Mouse (Mus musculus) hindbrain, postnatal 0 days (tissue): ENCODE data around the gene A030005K14Rik. TPM values are rescaled to one million over a fixed set of nuclear protein-coding genes. Genes with fewer than 3 reads are reported as not detected.
A peak's percentile ranks its signal among the peaks of the same experiment; 100 is the strongest.

Source experiments
- ATAC-seq: fragments of 200-750 bp; cut with Nextera tagmentation; 2 replicates; pipeline ENCODE4 v1.8.0; 2017; ENCODE audit warnings: mild to moderate bottlenecking, moderate TSS enrichment, moderate library complexity
- DNase-seq: peaks from one replicate; pipeline ENCODE4 v3.0.0-alpha.2; 2015; ENCODE audit warnings: low spot score
- H3K27ac ChIP-seq: fragments of 300-500 bp; sonication (generic); 2 replicates; pipeline ENCODE4 v1.5.1; 2014; ENCODE audit warnings: mild to moderate bottlenecking
- H3K27me3 ChIP-seq: fragments of 300-500 bp; sonication (generic); 2 replicates; pipeline ENCODE4 v1.6.1; 2014; ENCODE audit warnings: low read length, mixed read lengths; ENCODE audit not compliant: insufficient read depth
- H3K36me3 ChIP-seq: fragments of 300-500 bp; sonication (generic); 2 replicates; pipeline ENCODE4 v1.6.1; 2014; ENCODE audit warnings: low read length, mixed read lengths; ENCODE audit not compliant: insufficient read depth
- H3K4me1 ChIP-seq: fragments of 300-500 bp; sonication (generic); 2 replicates; pipeline ENCODE4 v1.6.1; 2014; ENCODE audit warnings: antibody characterized with exemption, low read length, mixed read lengths; ENCODE audit not compliant: insufficient read depth
- H3K4me2 ChIP-seq: fragments of 300-500 bp; sonication (generic); 2 replicates; pipeline ENCODE4 v1.6.1; 2014; ENCODE audit warnings: low read depth, mild to moderate bottlenecking, low read length, moderate library complexity, mixed read lengths
- H3K4me3 ChIP-seq: fragments of 300-500 bp; sonication (generic); 2 replicates; pipeline ENCODE4 v1.5.1; 2014; ENCODE audit warnings: low read length
- H3K9ac ChIP-seq: fragments of 300-500 bp; sonication (generic); replicated peaks from 2 replicates; pipeline ENCODE4 v1.6.1; 2014; ENCODE audit warnings: mild to moderate bottlenecking, low read length, moderate library complexity, mixed read lengths
- H3K9me3 ChIP-seq: fragments of 300-500 bp; sonication (generic); 2 replicates; pipeline ENCODE4 v1.6.1; 2016; ENCODE audit warnings: low read length, mixed read lengths
- CTCF ChIP-seq: IDR thresholded peaks from 2 replicates; pipeline ENCODE4 v1.5.1; 2016; ENCODE audit warnings: antibody characterized with exemption, control low read depth, low read depth
- WGBS: fragments of 180-500 bp; shearing (Covaris S2); extraction: QIAGEN DNeasy Blood & Tissue Kit; methylation state at CpG from one replicate; pipeline ENCODE4 v1.1.7; 2014; 5-methylcytosine and 5-hydroxymethylcytosine counted together
- polyA plus RNA-seq: library from polyadenylated mRNA; unstranded; fragments of >200 nt; fragmentation: Nextera tagmentation; extraction: Ambion mirVana; gene quantifications from 2 replicates; pipeline ENCODE4 v1.2.1, GENCODE M21; 2015
- total RNA-seq: library from RNA; depleted of rRNA; stranded (reverse); fragments of >200 nt; gene quantifications from 2 replicates; pipeline ENCODE4 v1.2.3, GENCODE M21; 2014

The A030005K14Rik gene
- total and polyA plus RNA-seq, 2 experiments from 2014 or later = not detected

GRCm38 (mm10) chr1:83064851-83065250 is 5.7 kb upstream of the A030005K14Rik start:
- ATAC-seq = no peak
- Histone ChIP-seq H3K4me2 (no peak overlapping the region), H3K27ac (no peak overlapping the region), H3K4me1 (no peaks in the 10 kb centered on the region), H3K9ac (no peak overlapping the region), H3K27me3 (no peaks in the 10 kb centered on the region), H3K9me3 (no peaks in the 10 kb centered on the region), H3K36me3 (no peaks in the 10 kb centered on the region), H3K4me3 (no peak overlapping the region)
- peak; percentile 68 for DNase-seq
- peak; percentile 67 for TF ChIP-seq CTCF
- 28% methylated on average over 3 of the region's 3 CpGs for WGBS

GRCm38 (mm10) chr1:83060643-83061042 is 1.5 kb upstream of the A030005K14Rik start, which contains the start of gene Krtap28-13:
Gene Krtap28-13, plus strand, starts transcription at chr1:83060930.
- no peak for TF ChIP-seq CTCF
- Histone ChIP-seq H3K9me3 (no peaks in the 10 kb centered on the region), H3K27me3 (no peaks in the 10 kb centered on the region), H3K9ac (no peak within 1 kb of the TSS), H3K4me1 (no peaks in the 10 kb centered on the region), H3K4me3 (no peak within 1 kb of the TSS), H3K27ac (no peak within 1 kb of the TSS), H3K36me3 (no peaks in the 10 kb centered on the region), H3K4me2 (no peak within 1 kb of the TSS)
- 78% methylated on average over 4 of the region's 4 CpGs for WGBS
- DNase-seq = no peak
- no peak for ATAC-seq

- no peak overlapping the region for H3K27ac ChIP-seq
- H3K27me3 ChIP-seq = no peaks in the 10 kb centered on the region
- H3K4me2 ChIP-seq = no peak overlapping the region
- TF ChIP-seq CTCF = no peak
- H3K4me1 ChIP-seq = no peaks in the 10 kb centered on the region
- H3K4me3 ChIP-seq = no peak overlapping the region
- WGBS = 65% methylated on average over 1 of the region's 1 CpGs
- no peaks in the 10 kb centered on the region for H3K36me3 ChIP-seq
- ATAC-seq (no peak), DNase-seq (no peak)
- H3K9me3 ChIP-seq = no peaks in the 10 kb centered on the region
- H3K9ac ChIP-seq = no peak overlapping the region
Measured at GRCm38 (mm10) chr1:83058481-83058880, 697 bp downstream of the A030005K14Rik start.

- no peak within 1 kb of the TSS for H3K27ac ChIP-seq
- WGBS = 81% methylated on average over 5 of the region's 5 CpGs
Measured at GRCm38 (mm10) chr1:83044882-83045427, 14.2 kb downstream of the A030005K14Rik start, which contains the start of gene Gm47969. Gene Gm47969, plus strand, starts transcription at chr1:83044932.

GRCm38 (mm10) chr1:83042380-83042779 is 16.8 kb downstream of the A030005K14Rik start, which contains the start of gene Krtap28-10:
Gene Krtap28-10, minus strand, starts transcription at chr1:83042480.
- DNase-seq (no peak), ATAC-seq (no peak)
- WGBS = 89% methylated on average over 2 of the region's 2 CpGs

More at GRCm38 (mm10) chr1:83044882-83045427, 14.2 kb downstream of the A030005K14Rik start, which contains the start of gene Gm47969:
- Histone ChIP-seq H3K4me2 (no peak within 1 kb of the TSS), H3K4me1 (no peaks in the 10 kb centered on the region), H3K9ac (no peak within 1 kb of the TSS), H3K9me3 (no peaks in the 10 kb centered on the region), H3K27me3 (no peaks in the 10 kb centered on the region), H3K36me3 (no peaks in the 10 kb centered on the region), H3K4me3 (no peak within 1 kb of the TSS)
- no peak for ATAC-seq
- DNase-seq = no peak
- TF ChIP-seq CTCF = no peak

GRCm38 (mm10) chr1:83039080-83039479 is 20.1 kb downstream of the A030005K14Rik start:
- no peaks in the 10 kb centered on the region for H3K27me3 ChIP-seq
- H3K9me3 ChIP-seq = no peaks in the 10 kb centered on the region
- H3K4me2 ChIP-seq = no peak overlapping the region
- H3K4me1 ChIP-seq = no peaks in the 10 kb centered on the region
- no peak overlapping the region for H3K9ac ChIP-seq
- 82% methylated on average over 4 of the region's 4 CpGs for WGBS
- ATAC-seq = no peak
- no peak overlapping the region for H3K27ac ChIP-seq
- no peak overlapping the region for H3K4me3 ChIP-seq
- no peak for TF ChIP-seq CTCF
- H3K36me3 ChIP-seq = no peaks in the 10 kb centered on the region
- no peak for DNase-seq

More at GRCm38 (mm10) chr1:83042380-83042779, 16.8 kb downstream of the A030005K14Rik start, which contains the start of gene Krtap28-10:
- Histone ChIP-seq H3K4me3 (no peak within 1 kb of the TSS), H3K36me3 (no peaks in the 10 kb centered on the region), H3K9ac (no peak within 1 kb of the TSS), H3K9me3 (no peaks in the 10 kb centered on the region), H3K27me3 (no peaks in the 10 kb centered on the region), H3K27ac (no peak within 1 kb of the TSS), H3K4me1 (no peaks in the 10 kb centered on the region), H3K4me2 (no peak within 1 kb of the TSS)
- no peak for TF ChIP-seq CTCF

- DNase-seq (peak; percentile 75), ATAC-seq (peak; percentile 97)
- Histone ChIP-seq H3K4me2 (peak within 1 kb of the TSS; percentile 79), H3K4me3 (peak within 1 kb of the TSS; percentile 52), H3K9ac (peak within 1 kb of the TSS; percentile 51), H3K4me1 (no peaks in the 10 kb centered on the region), H3K27ac (peak within 1 kb of the TSS; percentile 32; the same call in 1 of the 2 replicates), H3K27me3 (no peaks in the 10 kb centered on the region), H3K36me3 (no peaks in the 10 kb centered on the region), H3K9me3 (no peaks in the 10 kb centered on the region)
- no peak for TF ChIP-seq CTCF
- under 1% methylated on average over 25 of the region's 25 CpGs for WGBS
Measured at GRCm38 (mm10) chr1:83038109-83038672, 21.0 kb downstream of the A030005K14Rik start, which contains the start of gene Slc19a3. Gene Slc19a3, minus strand, starts transcription at chr1:83038448.
